Mouse (Mus musculus): ENCODE data around the gene Klhl31.

DNA sequence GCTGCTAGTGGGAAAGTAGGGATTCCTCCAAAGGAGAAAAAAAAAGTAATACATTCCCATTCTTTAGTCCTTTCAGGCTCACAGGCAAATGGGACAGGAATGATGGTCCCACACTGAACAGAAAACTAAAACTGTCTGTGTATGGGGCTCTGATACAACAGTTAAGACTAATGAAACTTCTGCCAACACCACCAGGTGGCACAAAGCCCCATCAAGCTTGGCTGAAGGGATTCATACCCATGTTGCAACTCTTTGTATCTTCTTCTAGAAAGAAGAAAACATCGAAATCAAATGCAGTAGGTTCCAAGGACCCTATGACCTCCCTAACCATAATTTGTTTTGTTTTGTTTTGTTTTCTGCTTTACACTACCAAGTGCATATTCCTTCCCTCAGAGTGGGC is 57.1 kb downstream of the Klhl31 start:
- TF ChIP-seq CTCF (IDR thresholded peaks at IDR 0.05; ENCODE audit: borderline replicate concordance, control insufficient read depth, extremely low read depth, insufficient read depth, low read length, poor library complexity): no peak
- no peak for TF ChIP-seq POLR2A (IDR thresholded peaks at IDR 0.05; ENCODE audit: control insufficient read depth, extremely low read depth, insufficient read depth, low read length, poor library complexity)

Data from thymus, adult 2 months (tissue).